Mouse (Mus musculus): ENCODE data around the gene Stpg4.

DNA sequence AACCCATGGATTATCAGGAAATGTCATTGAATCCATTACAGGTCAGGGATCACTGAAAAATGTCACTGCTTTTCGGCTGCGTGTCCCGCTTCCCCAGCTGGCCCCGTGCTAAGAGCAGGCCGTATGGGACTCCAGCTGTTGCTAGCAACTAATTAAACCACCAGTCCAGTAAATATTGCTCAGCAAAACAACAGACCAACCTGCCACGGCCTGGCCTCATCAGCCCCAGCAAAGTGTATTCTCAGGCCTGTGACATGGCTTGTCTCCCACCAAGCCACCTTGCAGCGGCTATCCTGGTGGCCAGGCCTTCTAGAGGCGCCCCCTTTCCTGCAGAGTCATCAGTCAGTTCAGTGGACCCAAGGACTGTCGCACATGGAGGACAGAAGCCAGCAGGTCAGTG is 78.0 kb downstream of the Stpg4 start:
- no peak for TF ChIP-seq KAT2A (conservative IDR thresholded peaks at IDR 0.05; ENCODE audit: low read depth, low read length)
- no peak for TF ChIP-seq CTCF (IDR thresholded peaks at IDR 0.05 in 2 of 3, conservative IDR thresholded peaks at IDR 0.05 in 1 of 3; ENCODE audit: control insufficient read depth in 1 of 3, insufficient read depth in 1 of 3, low read depth in 2 of 3, low read length in 3 of 3, poor library complexity in 1 of 3, severe bottlenecking in 1 of 3)
- no peak for TF ChIP-seq HCFC1 (IDR thresholded peaks at IDR 0.05; ENCODE audit: low read depth, low read length)
- no peak for TF ChIP-seq ZMIZ1 (IDR thresholded peaks at IDR 0.05; ENCODE audit: low read depth, low read length)
- no peak for TF ChIP-seq POLR2A (IDR thresholded peaks at IDR 0.05; ENCODE audit: control insufficient read depth in 1 of 2, insufficient read depth in 1 of 2, low read depth in 1 of 2, low read length in 2 of 2, poor library complexity in 1 of 2)
- TF ChIP-seq MYC (IDR thresholded peaks at IDR 0.05; ENCODE audit: low read depth, low read length), result no peak
- TF ChIP-seq ZKSCAN1 (IDR thresholded peaks at IDR 0.05; ENCODE audit: low read depth, low read length), result no peak
- no peak for TF ChIP-seq TAL1 (IDR thresholded peaks at IDR 0.05; ENCODE audit: low read length)
- TF ChIP-seq CHD1 (IDR thresholded peaks at IDR 0.05; ENCODE audit: low read depth, low read length), result no peak
- TF ChIP-seq SIN3A (IDR thresholded peaks at IDR 0.05; ENCODE audit: low read length), result no peak
- TF ChIP-seq USF1 (IDR thresholded peaks at IDR 0.05; ENCODE audit: low read depth, low read length), result no peak
- no peak for TF ChIP-seq ZNF384 (IDR thresholded peaks at IDR 0.05; ENCODE audit: low read depth, low read length)
